Mouse (Mus musculus) CD8-positive naive resting alpha-beta T cell, adult 2 months (primary cell): ENCODE data around the gene Nxn.

Source experiments
- DNase-seq, 2 experiments: peaks; one replicate each; pipeline ENCODE4 v3.0.0; 2022; ENCODE audit warnings: low read depth in 2 of 2, low spot score in 2 of 2

Gene Nxn

GRCm38 (mm10) chr11:76305571-76305970 is 93.4 kb downstream of the Nxn start:
- DNase-seq: no peak

- no peak for DNase-seq
These were observed 95.6 kb downstream of the Nxn start for GRCm38 (mm10) chr11:76303368-76303767.

GRCm38 (mm10) chr11:76300862-76301261 is 98.1 kb downstream of the Nxn start:
- no peak for DNase-seq

- no peak for DNase-seq
These were observed 100.4 kb downstream of the Nxn start for GRCm38 (mm10) chr11:76298457-76299000.

GRCm38 (mm10) chr11:76297252-76297651 is 101.7 kb downstream of the Nxn start:
- no peak for DNase-seq

- DNase-seq: no peak
These were observed 104.1 kb downstream of the Nxn start for GRCm38 (mm10) chr11:76294836-76295235.

GRCm38 (mm10) chr11:76294078-76294477 is 104.9 kb downstream of the Nxn start:
- DNase-seq: no peak

GRCm38 (mm10) chr11:76292831-76293230 is 106.1 kb downstream of the Nxn start:
- no peak for DNase-seq

- DNase-seq: no peak
These were observed 106.5 kb downstream of the Nxn start for GRCm38 (mm10) chr11:76292398-76292797.

GRCm38 (mm10) chr11:76291960-76292359 is 107.0 kb downstream of the Nxn start:
- no peak for DNase-seq

GRCm38 (mm10) chr11:76290367-76290766 is 108.6 kb downstream of the Nxn start:
- DNase-seq: no peak

- DNase-seq: no peak
These were observed 110.3 kb downstream of the Nxn start for GRCm38 (mm10) chr11:76288645-76289044.

- no peak for DNase-seq
These were observed 111.6 kb downstream of the Nxn start for GRCm38 (mm10) chr11:76287301-76287700.

- DNase-seq: no peak
These were observed 112.3 kb downstream of the Nxn start for GRCm38 (mm10) chr11:76286534-76287126.

- DNase-seq: no peak
These were observed 113.4 kb downstream of the Nxn start for GRCm38 (mm10) chr11:76285431-76286075.

GRCm38 (mm10) chr11:76283841-76284240 is 115.1 kb downstream of the Nxn start:
- no peak for DNase-seq

- no peak for DNase-seq
These were observed 119.0 kb downstream of the Nxn start for GRCm38 (mm10) chr11:76279971-76280370.

- no peak for DNase-seq
These were observed 119.7 kb downstream of the Nxn start for GRCm38 (mm10) chr11:76278960-76279852.

GRCm38 (mm10) chr11:76272440-76272839 is 126.5 kb downstream of the Nxn start:
- no peak for DNase-seq

- no peak for DNase-seq
These were observed 130.3 kb downstream of the Nxn start for GRCm38 (mm10) chr11:76268521-76269065.

- no peak for DNase-seq
These were observed 130.9 kb downstream of the Nxn start for GRCm38 (mm10) chr11:76268001-76268459.
